Comparison of ENCODE assay signal across 8 mouse cellular contexts in the genomic region with DNA sequence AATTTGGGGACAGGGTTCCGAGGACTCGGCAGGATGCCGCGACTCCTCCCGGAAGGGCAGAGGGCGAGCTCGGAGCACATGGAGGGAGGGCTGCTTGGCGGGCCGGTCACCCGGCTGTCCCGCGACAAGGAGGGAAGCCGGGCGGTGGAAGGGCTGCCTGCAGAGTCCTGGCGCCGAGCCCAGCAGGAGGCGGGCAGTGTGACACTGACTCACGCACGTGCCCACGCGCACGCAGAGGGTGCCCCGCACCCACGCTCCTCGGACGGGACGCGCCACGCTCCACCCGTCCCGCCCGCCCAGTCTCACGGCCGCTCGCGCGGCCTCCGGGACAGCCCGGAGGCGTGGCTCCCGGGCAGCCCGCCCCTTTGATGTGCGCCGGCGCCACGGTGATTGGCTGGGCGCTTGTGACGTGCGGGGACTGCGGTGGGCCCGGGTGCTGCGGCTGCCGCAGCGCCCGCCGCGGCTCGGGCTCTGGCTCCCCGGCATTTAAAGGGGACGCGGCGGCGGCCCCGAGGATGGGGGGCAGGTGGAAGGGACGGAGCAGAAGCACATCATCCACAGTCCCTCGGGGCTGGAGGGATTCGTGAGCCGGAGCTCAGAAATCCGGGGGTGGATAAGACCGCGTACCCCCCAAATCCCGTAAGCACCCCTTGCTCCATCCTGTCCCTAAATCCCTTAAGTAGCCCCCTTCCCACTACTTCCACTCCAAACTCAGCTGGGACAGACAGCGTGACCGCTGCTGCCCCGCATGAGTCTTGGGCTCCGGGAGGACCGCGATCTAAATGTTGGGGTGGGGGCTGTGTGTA. TPM values are rescaled to one million over a fixed set of nuclear protein-coding genes. Genes with fewer than 3 reads are reported as not detected.
DNase-seq lines count a peak whose midpoint lies in the region; ATAC-seq and TF ChIP-seq lines count a peak whose summit lies in the region.

A gene (plus strand): TSS at position 429 of the 806 bp plus-strand sequence.

- no peak for TF ChIP-seq CTCF in left cerebral cortex, adult 2 months (IDR thresholded peaks at IDR 0.05)

- no peaks in the 10 kb centered on the region for H3K9me3 ChIP-seq in hindbrain, embryonic 14.5 days (ENCODE audit: control insufficient read depth, low read length)

- no peaks in the 10 kb centered on the region for H3K36me3 ChIP-seq in hindbrain, embryonic 14.5 days (replicated peaks; ENCODE audit: control insufficient read depth, insufficient read depth)

- peak within 1 kb of the TSS; percentile 61 for H3K9ac ChIP-seq in hindbrain, embryonic 14.5 days

- peak within 1 kb of the TSS; percentile 54 for H3K4me3 ChIP-seq in hindbrain, embryonic 14.5 days (replicated peaks; ENCODE audit: low read length)
- H3K4me3 ChIP-seq in left cerebral cortex, adult 2 months: peak within 1 kb of the TSS; percentile 82

- peak; percentile 97 for ATAC-seq in hindbrain, embryonic 14.5 days (ENCODE audit: low FRiP score)
- peak; percentile 93 for ATAC-seq in megakaryocyte, adult 5-6 weeks (ENCODE audit: poor library complexity, severe bottlenecking)

- WGBS in hindbrain, embryonic 14.5 days: 0% methylated on average over 58 of the region's 78 CpGs

- H3K4me1 ChIP-seq in hindbrain, embryonic 14.5 days (replicated peaks; ENCODE audit: control insufficient read depth, insufficient read depth, low read length): no peaks in the 10 kb centered on the region; the same call in 1 of the 2 replicates

- H3K27me3 ChIP-seq in hindbrain, embryonic 14.5 days (ENCODE audit: control insufficient read depth, insufficient read depth, low read length): peaks cover 52% of the 10 kb centered on the region

- peak; percentile 87 for DNase-seq in R1 (ENCODE audit: low read depth, low spot score)
- DNase-seq in cerebellum, postnatal 14 days: peak; percentile 94 to 96
- DNase-seq in frontal cortex, postnatal 25 days (ENCODE audit: low spot score in 2 of 2): peak; percentile 62 to 78
- DNase-seq in hindbrain, embryonic 14.5 days (ENCODE audit: low spot score): peak; percentile 91
- peak; percentile 91 for DNase-seq in left cerebral cortex, adult 2 months (ENCODE audit: extremely low spot score in 1 of 2, low spot score in 2 of 2)
- DNase-seq in right cerebral cortex, adult 2 months (ENCODE audit: low spot score in 2 of 2): peak; percentile 82 to 87
- DNase-seq in urinary bladder, postnatal 14 days (ENCODE audit: low spot score): peak; percentile 93

- intact Hi-C loops in left cerebral cortex, adult 2 months (cut with DNase I): loop anchor here (2.0 to 5.0 kb wide), 2 partner anchors 35 to 137 kb away; no protein-coding TSS in a partner anchor

- H3K27ac ChIP-seq in hindbrain, embryonic 14.5 days: no peak within 1 kb of the TSS
- peak within 1 kb of the TSS; percentile 78 for H3K27ac ChIP-seq in left cerebral cortex, adult 2 months

- H3K4me2 ChIP-seq in hindbrain, embryonic 14.5 days (replicated peaks): peak within 1 kb of the TSS; percentile 75

RNA-seq across cellular contexts. Expression of the gene that starts here (rescaled TPM):
- 0.37 and 0.69 TPM in 2 replicates for polyA plus RNA-seq in hindbrain, embryonic 14.5 days (2014; fragmentation: Nextera tagmentation; extraction: Ambion mirVana)
- total RNA-seq in left cerebral cortex, adult 2 months (2021): 10 to 100 TPM; 75.1 to 80.4 TPM
- 12.6 and 17.3 TPM in 2 replicates for total RNA-seq in megakaryocyte, adult 5-6 weeks (2015)
- 2.3 TPM in 1 of 2 replicates, not detected in the other for total RNA-seq in megakaryocyte, adult 5-6 weeks (2017)

Comparison
In these comparisons a context has a peak if more than half of its experiments do, and no peak if none do; other contexts are left out.
1. RNA of the gene that starts here (total RNA-seq): 75.1 to 80.4 TPM in left cerebral cortex, adult 2 months; 2.3 to 17.3 TPM in megakaryocyte, adult 5-6 weeks; every median in the first group is over 4 times any median in the second.
2. Peak in DNase-seq, ATAC-seq, H3K4me3 ChIP-seq, H3K9ac ChIP-seq and H3K4me2 ChIP-seq in hindbrain, embryonic 14.5 days; RNA of the gene not detected or under 1 TPM.
3. Peak in every context shown above with its lines, with median percentiles within 50 percentile points of each other: DNase-seq.